Mouse (Mus musculus) heart, embryonic 16.5 days (tissue): ENCODE results near the gene Ly6g5c. TPM values are rescaled to one million over a fixed set of nuclear protein-coding genes. Genes with fewer than 3 reads are reported as not detected.
A peak's percentile ranks its signal among the peaks of the same experiment; 100 is the strongest.

Experiments
- ATAC-seq: fragments of 200-750 bp; cut with Nextera tagmentation; replicated peaks from 2 replicates; pipeline ENCODE4 v1.8.0; 2017; ENCODE audit warnings: moderate number of reproducible peaks; ENCODE audit not compliant: insufficient read depth, low FRiP score; ENCODE audit errors: extremely low read depth
- H3K27ac ChIP-seq: fragments of 300-500 bp; sonication (generic); 2 replicates; pipeline ENCODE4 v1.5.1; 2014; ENCODE audit warnings: mild to moderate bottlenecking, low read length, control low read depth, moderate library complexity
- H3K27me3 ChIP-seq: fragments of 300-500 bp; sonication (generic); 2 replicates; pipeline ENCODE4 v1.6.1; 2014; ENCODE audit warnings: low read length, mixed read lengths; ENCODE audit not compliant: control insufficient read depth, insufficient read depth
- H3K36me3 ChIP-seq: fragments of 300-500 bp; sonication (generic); 2 replicates; pipeline ENCODE4 v1.6.1; 2014; ENCODE audit not compliant: control insufficient read depth, insufficient read depth
- H3K4me1 ChIP-seq: fragments of 300-500 bp; sonication (generic); 2 replicates; pipeline ENCODE4 v1.6.1; 2014; ENCODE audit warnings: low read length, mixed read lengths; ENCODE audit not compliant: control insufficient read depth, insufficient read depth
- H3K4me2 ChIP-seq: fragments of 300-500 bp; sonication (generic); 2 replicates; pipeline ENCODE4 v1.6.1; 2014; ENCODE audit warnings: low read depth, mild to moderate bottlenecking, control low read depth, low read length
- H3K4me3 ChIP-seq: fragments of 300-500 bp; sonication (generic); 2 replicates; pipeline ENCODE4 v1.5.1; 2014; ENCODE audit warnings: mild to moderate bottlenecking, control low read depth, low read length
- H3K9ac ChIP-seq: fragments of 300-500 bp; sonication (generic); 2 replicates; pipeline ENCODE4 v1.6.1; 2014; ENCODE audit warnings: low read length, control low read depth
- H3K9me3 ChIP-seq: fragments of 300-500 bp; sonication (generic); replicated peaks from 2 replicates; pipeline ENCODE4 v1.6.1; 2016; ENCODE audit warnings: low read length; ENCODE audit not compliant: control insufficient read depth
- WGBS: fragments of 180-500 bp; shearing (Covaris S2); extraction: QIAGEN DNeasy Blood & Tissue Kit; methylation state at CpG from one replicate; pipeline ENCODE4 v1.1.7; 2014; 5-methylcytosine and 5-hydroxymethylcytosine counted together
- polyA plus RNA-seq: library from polyadenylated mRNA; unstranded; fragments of >200 nt; fragmentation: Nextera tagmentation; extraction: Ambion mirVana; gene quantifications from 2 replicates; pipeline ENCODE4 v1.2.1, GENCODE M21; 2015

Gene Ly6g5c
- polyA plus RNA-seq, 1 experiment from 2014 or later = 0.72 TPM

DNA sequence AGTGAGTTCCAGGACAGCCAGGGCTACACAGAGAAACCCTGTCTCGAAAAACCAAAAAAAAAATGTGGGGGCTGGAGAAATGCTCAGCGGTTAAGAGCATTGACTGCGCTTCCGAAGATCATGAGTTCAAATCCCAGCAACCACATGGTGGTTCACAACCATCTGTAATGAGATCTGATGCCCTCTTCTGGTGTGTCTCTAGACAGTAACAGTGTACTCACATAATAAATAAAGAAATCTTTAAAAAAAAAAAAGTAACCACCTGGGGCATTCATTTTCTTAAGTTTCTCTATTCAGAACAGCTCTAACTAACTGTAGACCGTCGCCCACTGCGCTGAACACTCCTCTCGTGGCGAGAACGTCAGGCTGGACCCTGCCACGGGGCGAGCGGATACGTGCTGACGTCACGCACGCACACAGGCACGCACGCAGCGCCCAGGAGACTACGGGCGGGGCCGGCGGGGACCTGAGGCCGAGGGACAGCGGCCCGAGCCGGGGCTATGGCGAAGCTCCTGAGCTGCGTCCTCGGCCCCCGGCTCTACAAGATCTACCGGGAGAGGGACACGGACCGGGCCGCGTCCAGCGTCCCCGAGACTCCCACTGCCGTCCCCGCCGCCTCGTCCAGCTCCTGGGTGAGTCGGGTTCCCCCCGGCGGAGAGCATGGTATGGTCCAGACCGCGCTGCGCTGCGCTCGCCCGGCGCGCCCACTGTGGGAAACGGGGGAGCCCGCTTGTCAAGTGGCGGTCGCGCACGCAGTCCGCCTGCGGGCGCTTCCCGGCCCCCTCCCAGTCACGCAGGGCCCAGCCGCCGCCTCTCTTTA lies 19.0 kb upstream of the Ly6g5c start, which contains the start of gene Abhd16a:
Gene Abhd16a (plus strand): TSS at position 439 of the 820 bp plus-strand sequence.
- peak within 1 kb of the TSS; percentile 86 for H3K4me2 ChIP-seq
- H3K9me3 ChIP-seq = no peaks in the 10 kb centered on the region
- peaks cover 14% of the 10 kb centered on the region; the same call in 1 of the 2 replicates for H3K36me3 ChIP-seq
- peaks cover 9% of the 10 kb centered on the region for H3K4me1 ChIP-seq
- peak; percentile 99 for ATAC-seq
- peak within 1 kb of the TSS; percentile 94 for H3K9ac ChIP-seq
- H3K27ac ChIP-seq = peak within 1 kb of the TSS; percentile 98
- peak within 1 kb of the TSS; percentile 78 for H3K4me3 ChIP-seq
- WGBS = 3% methylated on average over 67 of the region's 67 CpGs
- no peaks in the 10 kb centered on the region for H3K27me3 ChIP-seq

DNA sequence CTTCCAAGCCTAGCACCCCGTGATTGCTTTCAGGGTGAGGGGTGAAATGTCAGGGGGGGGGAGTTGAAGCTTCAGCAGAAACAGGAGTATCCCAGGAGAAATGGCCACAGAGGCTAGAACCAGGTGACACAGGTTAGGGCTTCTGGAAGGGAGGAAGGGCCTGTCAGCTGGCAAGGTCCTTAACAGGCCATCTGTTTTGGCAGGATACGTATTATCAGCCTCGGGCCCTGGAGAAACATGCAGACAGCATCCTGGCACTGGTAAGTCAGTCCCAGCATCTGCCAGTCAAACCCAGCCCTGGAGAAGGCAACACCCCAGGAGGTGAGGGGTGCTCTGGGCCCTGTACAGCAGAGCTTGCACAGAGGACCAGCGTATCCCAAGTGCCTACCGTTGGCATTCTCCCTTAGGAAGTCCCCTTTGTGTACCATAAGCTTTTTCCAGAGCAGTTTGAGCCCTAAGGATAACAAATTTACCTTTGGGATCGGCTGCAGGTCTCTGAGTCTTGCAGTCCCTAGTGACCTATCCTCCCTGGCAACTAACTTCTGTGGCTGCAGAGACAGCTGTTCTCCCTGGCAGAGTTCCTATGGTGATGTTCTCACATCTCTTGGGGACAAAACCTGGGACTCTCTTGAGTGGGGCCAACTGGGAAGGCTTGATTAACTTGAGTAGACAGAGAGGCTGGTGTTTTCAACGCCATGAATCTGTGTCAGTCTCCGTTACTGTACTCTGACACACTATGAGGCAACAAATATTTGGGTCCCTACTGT lies 17.7 kb upstream of the Ly6g5c start:
- peak overlapping the region; percentile 86 for H3K4me2 ChIP-seq
- H3K36me3 ChIP-seq = peaks cover 14% of the 10 kb centered on the region; the same call in 1 of the 2 replicates
- no peaks in the 10 kb centered on the region for H3K27me3 ChIP-seq
- no peak for ATAC-seq
- H3K9ac ChIP-seq = peak overlapping the region; percentile 94
- H3K9me3 ChIP-seq = no peaks in the 10 kb centered on the region
- WGBS = 54% methylated on average over 8 of the region's 8 CpGs
- peak overlapping the region; percentile 78 for H3K4me3 ChIP-seq
- H3K4me1 ChIP-seq = peaks cover 9% of the 10 kb centered on the region
- H3K27ac ChIP-seq = peak overlapping the region; percentile 98

DNA sequence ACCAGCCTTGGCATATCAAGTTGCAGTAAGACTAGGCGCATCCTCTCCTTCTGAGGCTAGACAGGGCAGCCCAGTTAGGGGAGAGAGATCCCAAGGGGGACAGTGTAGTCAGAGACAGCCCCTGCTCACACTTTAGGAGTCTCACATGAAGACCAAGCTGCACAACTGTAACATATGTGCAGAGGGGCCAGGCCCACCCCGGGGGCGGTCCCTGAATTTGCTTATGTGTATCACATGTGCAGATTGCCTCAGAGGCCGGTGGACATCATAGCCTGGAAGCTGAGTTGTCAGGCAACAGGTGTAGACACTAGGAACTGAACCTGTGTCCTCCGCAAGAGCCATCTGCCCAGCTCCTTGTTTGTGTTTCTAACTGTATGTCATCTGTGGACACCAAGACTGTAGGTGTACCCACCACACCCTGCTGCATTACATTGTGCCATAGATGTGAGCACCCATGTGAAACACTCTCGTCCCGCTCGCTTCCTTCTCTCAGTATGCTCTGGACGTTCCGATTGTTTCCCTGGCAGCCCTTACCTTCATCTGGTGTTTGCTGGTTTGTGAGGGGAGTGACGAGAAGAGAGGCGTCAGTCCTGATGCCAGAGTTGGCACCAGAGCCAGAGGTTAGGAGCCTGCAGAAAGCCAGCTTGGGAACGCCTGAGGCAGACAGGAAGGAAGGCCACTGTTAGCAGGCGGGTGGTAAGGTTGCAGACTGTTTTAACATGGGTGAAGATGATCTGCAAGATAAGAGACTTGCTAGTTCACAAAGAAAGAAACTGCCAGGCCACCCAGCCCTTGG lies 15.5 kb upstream of the Ly6g5c start:
- no peak overlapping the region for H3K27ac ChIP-seq
- H3K36me3 ChIP-seq = peaks cover 23% of the 10 kb centered on the region
- H3K27me3 ChIP-seq = no peaks in the 10 kb centered on the region
- H3K4me3 ChIP-seq = no peak overlapping the region
- no peak overlapping the region for H3K4me2 ChIP-seq
- H3K4me1 ChIP-seq = peaks cover 9% of the 10 kb centered on the region
- no peak overlapping the region for H3K9ac ChIP-seq
- WGBS = 86% methylated on average over 14 of the region's 14 CpGs
- H3K9me3 ChIP-seq = no peaks in the 10 kb centered on the region
- ATAC-seq = no peak

DNA sequence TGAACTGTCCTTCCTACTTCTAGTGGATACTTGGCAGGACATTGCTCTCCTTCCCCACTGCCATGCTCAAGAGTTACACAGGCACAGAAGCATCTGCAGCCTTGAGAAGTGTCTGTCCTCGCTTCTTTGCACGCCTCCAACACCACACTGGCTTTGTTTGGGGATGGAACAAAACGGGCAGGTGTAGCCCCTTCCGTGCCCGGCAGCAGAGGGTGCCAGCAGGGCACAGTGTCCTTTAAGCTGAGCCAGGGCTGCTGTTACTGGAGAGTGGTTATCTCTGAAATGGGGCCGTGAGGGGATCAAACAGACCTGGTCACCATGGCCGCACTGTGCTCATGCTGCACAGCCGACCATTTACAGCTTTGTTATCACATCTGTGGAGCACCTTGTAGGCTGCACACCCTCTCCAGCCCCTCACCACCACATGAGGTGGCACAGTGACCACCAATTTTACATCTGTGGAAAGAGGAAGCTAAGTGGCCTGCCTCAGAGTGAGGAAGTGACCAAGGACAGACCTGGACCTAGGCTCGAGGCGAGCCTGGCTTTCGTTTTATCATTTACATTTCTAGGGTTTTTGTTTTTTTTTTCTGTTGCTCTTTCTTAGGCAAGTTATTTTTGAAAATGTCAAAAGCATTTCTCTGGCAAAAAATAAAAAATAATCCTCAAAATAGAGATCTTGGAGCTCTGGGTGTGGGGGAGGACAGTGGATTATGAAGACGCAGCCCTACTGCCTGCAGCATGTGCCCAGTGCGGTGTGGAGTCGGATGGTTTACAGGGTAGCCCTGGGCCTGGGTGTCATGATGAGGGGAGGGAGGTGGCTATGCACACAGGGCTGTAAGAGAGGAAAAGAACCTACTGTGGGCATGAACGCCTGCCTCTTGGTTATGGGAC lies 13.4 kb upstream of the Ly6g5c start:
- H3K4me2 ChIP-seq = no peak overlapping the region
- no peak overlapping the region for H3K4me3 ChIP-seq
- no peak overlapping the region for H3K9ac ChIP-seq
- peaks cover 9% of the 10 kb centered on the region for H3K4me1 ChIP-seq
- no peaks in the 10 kb centered on the region for H3K9me3 ChIP-seq
- no peak for ATAC-seq
- H3K36me3 ChIP-seq = peaks cover 34% of the 10 kb centered on the region
- H3K27ac ChIP-seq = no peak overlapping the region
- no peaks in the 10 kb centered on the region for H3K27me3 ChIP-seq
- 74% methylated on average over 15 of the region's 15 CpGs for WGBS

DNA sequence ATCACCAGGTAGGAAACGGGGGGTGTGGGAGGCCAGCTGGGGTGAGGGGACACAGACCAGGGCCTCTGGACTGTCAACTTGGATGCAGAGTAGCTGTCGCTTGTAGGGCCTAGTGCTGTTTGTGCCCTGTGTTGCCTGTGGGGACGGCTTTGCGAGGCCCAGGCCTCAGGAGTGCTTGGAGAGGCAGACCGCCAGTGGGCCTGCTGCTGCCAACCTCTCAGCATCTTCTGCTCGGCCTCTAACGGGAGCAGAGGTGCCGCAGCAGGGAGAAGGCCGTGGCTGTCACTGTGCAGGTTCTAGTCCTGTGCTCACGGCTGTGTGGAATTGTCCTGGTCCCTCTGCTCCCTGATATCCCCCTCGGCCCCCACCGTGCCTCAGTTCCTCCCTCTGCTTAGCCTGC lies 11.5 kb upstream of the Ly6g5c start:
- Histone ChIP-seq H3K9ac (no peak overlapping the region; the same call in 1 of the 2 replicates), H3K36me3 (peaks cover 45% of the 10 kb centered on the region), H3K27me3 (no peaks in the 10 kb centered on the region), H3K27ac (no peak overlapping the region), H3K4me1 (no peaks in the 10 kb centered on the region), H3K4me3 (no peak overlapping the region), H3K9me3 (no peaks in the 10 kb centered on the region), H3K4me2 (no peak overlapping the region)
- WGBS = 89% methylated on average over 12 of the region's 12 CpGs
- no peak for ATAC-seq

DNA sequence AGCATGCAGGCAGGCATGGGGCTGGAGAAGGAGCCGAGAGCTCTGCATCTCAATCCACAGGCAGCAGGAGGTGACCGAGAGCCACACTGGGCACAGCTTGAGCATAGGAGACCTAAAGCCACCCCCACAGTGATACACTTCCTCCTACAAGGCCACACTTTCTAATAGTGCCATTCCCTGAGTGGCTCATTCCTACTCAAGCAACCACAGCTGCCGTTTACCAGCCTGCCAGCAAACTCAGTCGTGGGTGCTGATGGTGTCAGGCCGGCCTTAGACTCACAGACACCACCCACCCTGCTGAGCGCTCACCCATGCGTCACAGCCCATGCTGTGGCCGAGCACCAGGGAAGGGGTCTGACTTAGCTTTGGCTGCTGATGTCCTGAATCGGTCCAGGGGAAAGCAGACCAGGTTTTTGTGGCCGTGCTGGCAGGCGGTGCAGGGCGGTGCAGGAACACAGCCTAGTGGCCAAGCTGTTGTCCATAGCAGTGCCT lies 10.9 kb upstream of the Ly6g5c start:
- no peaks in the 10 kb centered on the region for H3K9me3 ChIP-seq
- no peaks in the 10 kb centered on the region for H3K4me1 ChIP-seq
- H3K4me3 ChIP-seq = no peak overlapping the region
- 89% methylated on average over 12 of the region's 12 CpGs for WGBS
- H3K9ac ChIP-seq = no peak overlapping the region
- H3K27me3 ChIP-seq = no peaks in the 10 kb centered on the region
- no peak for ATAC-seq
- peaks cover 47% of the 10 kb centered on the region for H3K36me3 ChIP-seq
- no peak overlapping the region for H3K4me2 ChIP-seq
- H3K27ac ChIP-seq = no peak overlapping the region

DNA sequence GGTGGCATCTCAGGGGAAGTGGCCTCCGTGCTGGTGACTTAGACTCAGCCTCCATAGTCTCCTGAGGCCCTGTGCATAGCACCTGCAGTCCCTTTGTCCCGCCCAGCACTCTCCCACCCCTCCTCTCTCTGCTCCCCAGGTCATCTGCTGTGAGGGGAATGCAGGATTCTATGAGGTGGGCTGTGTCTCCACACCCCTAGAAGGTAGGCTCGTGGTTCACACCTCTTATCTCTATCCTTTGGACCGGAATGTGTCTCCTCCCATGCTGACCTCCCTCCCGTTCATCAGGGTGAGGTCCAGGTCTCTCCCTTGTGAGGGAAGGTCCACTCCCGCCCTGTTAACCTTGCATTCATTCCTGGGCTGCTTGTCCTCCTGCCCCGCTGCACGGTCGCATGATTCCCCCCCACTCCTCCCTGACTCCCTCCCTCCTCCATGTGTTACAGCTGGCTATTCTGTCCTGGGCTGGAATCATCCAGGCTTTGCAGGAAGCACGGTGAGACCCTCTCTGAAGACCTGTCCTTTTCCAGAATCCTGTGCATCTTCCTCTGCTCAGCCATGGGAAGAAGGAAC lies 7.8 kb upstream of the Ly6g5c start:
- Histone ChIP-seq H3K27me3 (no peaks in the 10 kb centered on the region), H3K9ac (no peak overlapping the region), H3K4me3 (no peak overlapping the region), H3K4me1 (peaks cover 2% of the 10 kb centered on the region; the same call in 1 of the 2 replicates), H3K36me3 (peaks cover 39% of the 10 kb centered on the region), H3K9me3 (no peaks in the 10 kb centered on the region), H3K27ac (no peak overlapping the region), H3K4me2 (no peak overlapping the region)
- no peak for ATAC-seq
- 57% methylated on average over 10 of the region's 10 CpGs for WGBS

DNA sequence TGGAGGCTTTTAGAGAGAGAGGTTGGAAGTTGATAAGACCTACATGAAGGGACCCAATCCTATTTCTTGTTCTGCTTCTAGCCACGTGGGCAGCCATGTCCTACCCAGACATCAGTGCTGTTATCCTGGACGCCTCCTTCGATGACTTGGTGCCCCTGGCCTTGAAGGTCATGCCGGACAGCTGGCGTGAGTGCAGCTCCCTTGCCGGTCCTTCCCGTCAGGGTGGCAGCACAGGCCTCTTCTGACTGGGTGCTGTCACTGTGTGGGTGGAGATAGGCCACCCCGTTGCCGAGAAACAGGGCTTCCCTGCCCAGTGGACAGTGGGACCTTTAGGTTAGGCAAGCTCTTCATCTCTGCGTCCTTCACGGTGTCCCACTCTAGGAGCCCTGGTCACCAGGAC lies 6.9 kb upstream of the Ly6g5c start:
- Histone ChIP-seq H3K9ac (no peak overlapping the region), H3K36me3 (peaks cover 39% of the 10 kb centered on the region), H3K4me1 (peaks cover 4% of the 10 kb centered on the region; the same call in 1 of the 2 replicates), H3K27ac (no peak overlapping the region), H3K27me3 (no peaks in the 10 kb centered on the region), H3K4me3 (no peak overlapping the region), H3K4me2 (no peak overlapping the region), H3K9me3 (no peaks in the 10 kb centered on the region)
- WGBS = 83% methylated on average over 11 of the region's 11 CpGs
- no peak for ATAC-seq
